Mouse (Mus musculus): ENCODE measurements around the gene Cyth3. TPM values are rescaled to one million over a fixed set of nuclear protein-coding genes. Genes with fewer than 3 reads are reported as not detected.

Cyth3 gene
- total RNA-seq, 2 experiments from 2014 or later: 81.9 to 153 TPM

DNA sequence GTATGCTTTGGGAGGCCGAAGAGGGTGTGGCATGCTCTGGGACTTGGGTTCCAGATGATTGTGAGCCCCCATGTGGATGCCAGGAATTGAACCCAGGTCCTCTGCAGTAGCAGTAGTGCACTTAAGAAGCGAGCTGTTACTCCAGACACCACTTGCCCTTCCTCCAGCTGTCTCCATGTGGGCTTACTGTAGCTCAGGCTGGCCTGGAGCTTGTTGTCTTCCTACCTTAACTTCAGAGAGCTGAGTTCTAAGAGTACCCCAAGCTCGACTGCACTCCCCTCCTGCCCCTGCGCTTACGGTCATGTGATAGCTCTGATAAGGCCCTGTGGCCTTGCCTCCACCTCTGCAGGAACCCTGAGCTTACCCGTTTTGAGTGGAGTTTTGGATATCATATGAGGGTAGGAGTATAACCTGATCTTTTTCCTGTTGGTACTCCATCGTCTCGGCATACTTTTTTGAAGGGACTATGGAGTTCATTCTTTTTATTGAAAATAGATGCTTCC, 36.8 kb downstream of the Cyth3 start:
- no peak for DNase-seq (ENCODE audit: low spot score in 2 of 2)

DNA sequence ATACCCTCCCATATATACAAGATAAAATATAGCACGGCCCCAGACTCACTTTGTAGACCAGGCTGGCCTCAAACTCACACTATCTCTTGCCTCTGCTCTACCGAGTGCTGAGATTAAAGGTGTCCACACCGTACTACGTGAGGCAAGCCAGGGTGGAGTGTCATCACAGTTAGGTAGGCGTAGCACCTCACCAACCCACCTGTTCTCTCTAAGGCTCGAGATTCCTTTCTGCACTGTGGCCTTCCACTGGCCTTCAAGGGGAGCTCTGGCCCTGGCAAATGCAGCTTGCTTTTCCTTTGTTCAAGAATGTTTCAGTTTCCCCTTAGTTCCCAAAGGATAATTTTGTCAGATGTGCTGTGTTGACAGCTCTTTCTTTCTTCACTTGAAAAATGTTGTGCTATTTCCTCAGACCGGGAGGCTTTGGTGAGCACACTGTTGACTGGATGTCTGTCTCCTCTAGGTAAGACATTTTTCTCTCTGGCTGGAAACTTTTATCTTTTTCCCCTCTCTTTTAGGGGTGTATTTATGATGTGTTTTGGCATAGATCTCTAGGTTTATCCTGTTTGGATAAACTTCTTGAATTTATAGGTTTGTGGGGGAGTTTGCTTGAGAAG, 40.9 kb downstream of the Cyth3 start:
- no peak for DNase-seq (ENCODE audit: low spot score in 2 of 2)

GRCm38 (mm10) chr5:143665561-143665960, 43.3 kb downstream of the Cyth3 start:
- DNase-seq (ENCODE audit: low spot score in 2 of 2): no peak

GRCm38 (mm10) chr5:143666015-143666414, 43.8 kb downstream of the Cyth3 start:
- no peak for DNase-seq (ENCODE audit: low spot score in 2 of 2)

DNA sequence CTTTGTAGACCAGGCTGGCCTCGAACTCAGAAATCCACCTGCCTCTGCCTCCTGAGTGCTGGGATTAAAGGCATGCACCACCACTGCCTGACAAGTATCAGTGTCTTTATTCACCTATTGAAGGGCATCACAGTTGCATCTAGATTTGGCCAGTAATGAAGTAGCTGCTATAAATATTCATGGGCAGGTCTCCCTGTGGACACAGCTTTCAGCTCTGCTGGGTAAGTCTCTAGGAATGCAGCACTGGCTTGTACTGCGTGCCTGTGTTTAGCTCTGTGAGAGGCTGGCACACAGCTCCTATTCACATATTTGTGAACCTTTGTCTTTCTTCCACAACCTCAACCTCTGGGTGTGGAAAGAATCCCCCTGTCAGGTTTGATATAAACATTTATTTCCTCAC, 46.6 kb downstream of the Cyth3 start:
- DNase-seq (ENCODE audit: low spot score in 2 of 2): no peak

GRCm38 (mm10) chr5:143669393-143669792, 47.1 kb downstream of the Cyth3 start:
- peak in 1 of 2 experiments; percentile 60 for DNase-seq (ENCODE audit: low spot score in 2 of 2)

GRCm38 (mm10) chr5:143669839-143670238, 47.6 kb downstream of the Cyth3 start:
- no peak for DNase-seq (ENCODE audit: low spot score in 2 of 2)

GRCm38 (mm10) chr5:143670740-143671415, 48.6 kb downstream of the Cyth3 start:
- DNase-seq (ENCODE audit: low spot score in 2 of 2): no peak

- DNase-seq (ENCODE audit: low spot score in 2 of 2): no peak
These were observed 52.3 kb downstream of the Cyth3 start for GRCm38 (mm10) chr5:143674576-143674975.

DNA sequence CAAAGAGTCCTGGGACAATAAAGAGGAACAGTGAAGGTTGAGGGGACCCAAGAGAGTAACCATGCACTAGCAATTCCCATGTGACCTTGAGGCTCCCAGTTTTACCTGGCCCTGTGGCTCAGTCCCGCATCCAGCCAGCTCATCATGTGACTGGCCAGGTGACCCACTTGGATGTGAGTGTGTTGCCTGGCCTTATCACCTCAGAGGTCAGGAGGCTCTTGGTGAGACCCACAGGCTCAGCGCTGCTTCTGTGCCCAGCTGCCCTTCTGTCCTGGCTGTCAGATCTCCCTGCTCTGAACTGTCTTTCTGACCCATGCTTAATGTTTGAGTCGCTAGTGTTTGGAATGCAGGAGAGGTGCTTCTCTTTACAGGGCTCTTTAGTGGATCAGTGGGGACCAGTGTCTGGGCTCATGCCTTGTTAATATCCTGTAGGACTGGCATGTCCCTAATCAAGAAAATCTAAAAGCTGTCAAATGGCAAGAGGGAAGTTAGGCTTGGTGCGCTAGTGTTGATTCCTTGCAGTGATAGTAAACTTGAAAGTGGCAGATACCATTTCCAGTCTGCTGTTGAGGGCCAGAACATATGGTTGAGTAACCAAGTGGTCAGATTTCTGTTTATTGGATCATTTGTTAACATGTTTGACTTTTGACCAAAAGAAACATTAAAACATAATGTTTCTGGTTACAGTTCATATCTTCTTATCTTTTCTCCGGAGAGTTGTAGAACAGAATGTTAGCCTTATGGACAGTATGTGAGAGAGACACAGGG, 54.2 kb downstream of the Cyth3 start:
- DNase-seq (ENCODE audit: low spot score in 2 of 2): no peak

DNA sequence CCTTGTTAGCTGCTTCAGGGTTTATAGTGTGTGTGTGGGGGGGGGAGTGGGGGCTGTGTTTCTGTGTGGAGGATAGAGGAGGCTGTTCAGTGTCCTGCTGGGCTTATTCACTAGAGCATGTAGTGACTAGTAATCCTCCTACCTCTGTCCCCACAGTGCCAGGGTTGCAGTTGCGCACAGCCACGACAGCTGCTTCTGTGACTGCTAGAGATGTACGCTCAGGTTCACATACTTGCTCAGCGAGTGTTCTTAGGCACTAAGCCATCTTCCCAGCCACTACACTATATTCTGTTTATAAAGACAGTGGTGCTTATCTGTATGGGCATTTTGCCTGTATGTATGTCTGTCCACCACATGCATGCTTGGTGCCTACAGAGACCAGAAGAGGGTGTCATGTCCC, 55.1 kb downstream of the Cyth3 start:
- DNase-seq (ENCODE audit: low spot score in 2 of 2): no peak

DNA sequence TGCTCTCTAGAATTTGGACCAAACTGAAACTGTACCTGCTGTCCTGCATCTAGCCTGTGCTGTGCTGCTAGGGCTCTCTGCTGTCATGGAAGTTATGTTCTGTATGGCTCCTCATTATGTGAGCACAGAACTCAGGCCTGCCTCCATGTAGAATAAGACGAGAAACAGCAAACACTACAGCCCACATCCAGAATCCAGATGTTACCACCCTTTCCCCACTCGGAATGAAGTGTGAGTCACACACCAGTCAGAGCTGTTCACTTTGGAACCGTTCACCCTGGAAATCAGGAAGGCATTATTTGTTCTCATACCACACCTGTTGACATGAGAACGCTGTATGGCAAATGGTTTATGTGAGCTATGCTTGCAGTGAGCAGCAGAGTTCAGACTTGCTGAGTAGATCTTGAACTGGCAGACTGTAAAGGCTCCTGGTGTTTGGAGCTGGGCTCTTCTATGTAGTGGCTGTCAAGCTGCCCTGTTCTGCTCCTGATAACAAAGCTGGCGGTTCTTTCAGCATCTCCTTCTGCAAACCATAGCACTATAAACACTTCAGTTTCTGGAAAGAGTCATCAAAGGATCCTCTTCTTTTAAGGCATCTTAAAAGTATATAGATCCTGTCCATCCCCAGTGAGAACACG, 56.5 kb downstream of the Cyth3 start:
- no peak for DNase-seq (ENCODE audit: low spot score in 2 of 2)

GRCm38 (mm10) chr5:143679654-143680053, 57.4 kb downstream of the Cyth3 start:
- DNase-seq (ENCODE audit: low spot score in 2 of 2): no peak

- DNase-seq (ENCODE audit: low spot score in 2 of 2): no peak
These were observed 61.4 kb downstream of the Cyth3 start for GRCm38 (mm10) chr5:143683696-143684095.

- DNase-seq (ENCODE audit: low spot score in 2 of 2): no peak
These were observed 62.7 kb downstream of the Cyth3 start for GRCm38 (mm10) chr5:143684911-143685390.

GRCm38 (mm10) chr5:143686456-143686855, 64.2 kb downstream of the Cyth3 start:
- DNase-seq (ENCODE audit: low spot score in 2 of 2): no peak

DNA sequence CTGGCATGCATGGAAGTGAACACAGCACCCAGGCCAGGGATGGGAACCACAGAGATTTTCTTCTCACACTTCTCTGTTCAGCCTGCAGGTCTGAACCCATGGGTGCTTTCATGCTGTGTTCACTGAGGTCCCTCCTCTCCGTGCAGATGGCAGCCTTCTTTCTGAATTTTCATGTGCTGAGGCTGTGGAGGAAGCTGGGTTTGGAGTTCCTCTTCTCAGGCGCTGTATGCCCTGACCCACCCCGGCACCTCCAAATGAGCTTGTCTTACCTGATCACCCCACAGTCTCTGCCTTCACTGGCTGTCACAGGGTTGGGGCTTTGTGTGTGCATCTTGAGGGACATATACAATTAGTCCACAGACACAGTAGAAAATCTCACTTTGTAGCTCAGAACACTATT, 65.3 kb downstream of the Cyth3 start:
- DNase-seq (ENCODE audit: low spot score in 2 of 2): no peak

DNA sequence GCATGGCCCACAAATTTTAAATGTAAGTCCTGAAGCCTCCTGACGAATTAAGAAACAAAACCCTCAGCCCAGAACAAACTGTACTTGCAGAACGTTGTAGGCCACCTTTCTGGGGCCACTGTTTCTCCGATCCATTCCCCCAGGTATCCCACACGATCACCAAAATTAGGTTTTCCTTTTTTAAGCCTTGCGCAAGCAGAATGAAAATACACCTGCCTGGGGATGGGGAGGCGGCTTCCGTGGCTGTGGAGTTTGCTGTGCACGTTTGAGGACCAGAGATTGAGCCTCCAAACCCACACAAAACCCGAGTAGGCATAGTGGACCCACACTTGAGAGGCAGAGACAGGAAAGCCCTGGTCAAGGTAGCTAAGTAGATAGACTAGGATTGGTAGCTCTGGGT, 68.1 kb downstream of the Cyth3 start:
- DNase-seq (ENCODE audit: low spot score in 2 of 2): no peak

DNA sequence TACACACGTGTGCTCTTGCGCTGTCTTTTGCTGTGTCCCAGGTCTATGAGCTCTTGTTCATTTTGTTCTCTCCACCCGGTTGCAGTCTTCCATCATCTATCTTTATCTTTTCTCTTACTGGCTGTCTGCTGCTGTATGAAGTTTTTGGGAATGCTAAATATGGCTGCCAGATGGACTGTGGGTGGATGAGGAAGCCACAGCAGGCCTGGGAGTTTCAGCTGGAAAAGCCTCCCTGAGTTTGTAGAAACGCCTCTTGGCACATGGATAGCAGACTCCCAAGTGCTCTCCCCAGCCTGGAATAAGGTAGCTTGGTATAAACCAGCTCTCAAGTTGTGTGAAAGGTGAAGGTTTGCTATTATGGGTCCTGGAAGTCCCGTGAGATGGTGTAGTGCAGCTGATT, 68.7 kb downstream of the Cyth3 start:
- DNase-seq (ENCODE audit: low spot score in 2 of 2): no peak

GRCm38 (mm10) chr5:143696323-143696722, 74.1 kb downstream of the Cyth3 start:
- DNase-seq (ENCODE audit: low spot score in 2 of 2): no peak

DNA sequence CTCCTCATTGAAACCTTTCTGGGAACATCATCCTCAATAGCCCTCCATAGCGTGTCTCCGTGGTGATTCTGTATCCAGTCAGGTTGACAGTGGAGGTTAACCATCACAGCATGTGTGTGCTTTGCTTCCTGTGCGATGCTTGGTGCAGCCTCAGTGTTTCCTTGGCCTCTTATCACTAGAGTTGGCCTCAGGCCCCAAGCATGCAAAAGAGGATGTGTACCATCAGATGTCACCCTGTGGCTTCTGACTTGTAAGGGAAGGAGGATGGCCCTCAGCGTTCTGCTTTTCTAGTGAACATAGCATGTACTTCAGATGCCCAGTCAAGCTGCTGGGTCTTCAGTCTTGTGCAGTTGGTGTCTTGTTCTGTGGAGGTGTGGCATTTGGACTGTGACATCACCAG, 76.2 kb downstream of the Cyth3 start:
- DNase-seq (ENCODE audit: low spot score in 2 of 2): no peak

Measured in adrenal gland, adult 18-20 months (tissue).